Mouse (Mus musculus): ENCODE measurements at regions not wholly inside any gene's neighbourhood (a gene's known extent, or its start where the extent isn't known, plus 50 kb on each side); places are given as distances from the start of the nearest gene placed in this dataset.

DNA sequence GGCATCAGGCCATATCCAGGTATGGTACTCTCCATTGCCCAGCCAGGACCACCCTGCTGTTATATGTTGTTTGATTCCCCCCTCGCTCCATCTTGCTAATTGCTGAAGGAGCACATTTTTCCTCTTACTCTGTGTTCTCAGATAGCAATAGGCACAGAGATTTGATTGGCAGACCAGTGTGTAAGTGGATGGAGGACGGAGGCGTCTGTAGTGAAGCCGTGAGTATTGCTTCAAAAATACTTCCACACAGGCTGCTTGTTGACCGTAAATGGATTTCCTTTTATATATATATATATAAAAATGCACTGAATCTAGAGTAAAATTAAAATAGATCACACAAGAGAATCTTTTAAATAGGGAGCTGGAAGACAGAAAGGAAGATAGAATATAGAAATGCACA is 115.6 kb upstream of the L3mbtl3 start:
- TF ChIP-seq CHD2 (IDR thresholded peaks at IDR 0.05; ENCODE audit: low read depth, low read length) (no peak), MAFK (IDR thresholded peaks at IDR 0.05; ENCODE audit: insufficient read depth, low read depth, low read length) (no peak)

All from ES-E14 (cell line).